Mouse (Mus musculus): ENCODE data around the gene Hoxa10. TPM values are rescaled to one million over a fixed set of nuclear protein-coding genes. Genes with fewer than 3 reads are reported as not detected.

Hoxa10 gene
- polyA plus RNA-seq, 1 experiment from 2014 or later = not detected

GRCm38 (mm10) chr6:52207684-52207976, 33.0 kb downstream of the Hoxa10 start:
- Histone ChIP-seq H3K27me3 (peaks cover 97% of the 10 kb centered on the region), H3K9ac (replicated peaks) (no peak overlapping the region), H3K4me3 (no peak overlapping the region), H3K36me3 (no peaks in the 10 kb centered on the region), H3K4me2 (replicated peaks) (no peak overlapping the region), H3K27ac (replicated peaks) (no peak overlapping the region), H3K9me3 (no peaks in the 10 kb centered on the region), H3K4me1 (peaks cover 11% of the 10 kb centered on the region)
- no peak for ATAC-seq (replicated peaks)

- no peak overlapping the region for H3K27ac ChIP-seq (replicated peaks)
- H3K9me3 ChIP-seq = no peaks in the 10 kb centered on the region
- H3K36me3 ChIP-seq = no peaks in the 10 kb centered on the region
- H3K4me1 ChIP-seq = peaks cover 11% of the 10 kb centered on the region
- H3K4me3 ChIP-seq = no peak overlapping the region
- peaks cover 97% of the 10 kb centered on the region for H3K27me3 ChIP-seq
- under 1% methylated on average over 4 of the region's 4 CpGs for WGBS
- H3K9ac ChIP-seq (replicated peaks) = no peak overlapping the region
- H3K4me2 ChIP-seq (replicated peaks) = no peak overlapping the region
- no peak for ATAC-seq (replicated peaks)
Observed at GRCm38 (mm10) chr6:52206882-52207683, 33.6 kb downstream of the Hoxa10 start.

- Histone ChIP-seq H3K4me2 (replicated peaks) (no peak overlapping the region), H3K27me3 (peaks cover 97% of the 10 kb centered on the region), H3K4me3 (no peak overlapping the region), H3K4me1 (peaks cover 11% of the 10 kb centered on the region), H3K27ac (replicated peaks) (no peak overlapping the region), H3K36me3 (no peaks in the 10 kb centered on the region), H3K9me3 (no peaks in the 10 kb centered on the region), H3K9ac (replicated peaks) (no peak overlapping the region)
- WGBS = under 1% methylated on average over 55 of the region's 55 CpGs
- ATAC-seq (replicated peaks) = no peak
Observed at GRCm38 (mm10) chr6:52205638-52206621, 34.7 kb downstream of the Hoxa10 start.

- Histone ChIP-seq H3K36me3 (no peaks in the 10 kb centered on the region), H3K4me1 (peaks cover 11% of the 10 kb centered on the region), H3K9me3 (no peaks in the 10 kb centered on the region), H3K4me3 (no peak overlapping the region), H3K27ac (replicated peaks) (no peak overlapping the region), H3K9ac (replicated peaks) (no peak overlapping the region), H3K4me2 (replicated peaks) (no peak overlapping the region), H3K27me3 (peaks cover 98% of the 10 kb centered on the region)
- 3% methylated on average over 14 of the region's 14 CpGs for WGBS
- no peak for ATAC-seq (replicated peaks)
Observed at GRCm38 (mm10) chr6:52205221-52205620, 35.4 kb downstream of the Hoxa10 start.

GRCm38 (mm10) chr6:52204050-52204752, 36.5 kb downstream of the Hoxa10 start, which contains the start of gene Hoxa5:
Gene Hoxa5 (minus strand): TSS chr6:52204587.
- Histone ChIP-seq H3K27me3 (peaks cover 98% of the 10 kb centered on the region), H3K4me1 (peaks cover 11% of the 10 kb centered on the region), H3K9ac (replicated peaks) (no peak within 1 kb of the TSS), H3K27ac (replicated peaks) (no peak within 1 kb of the TSS), H3K4me3 (peak within 1 kb of the TSS; percentile 12), H3K9me3 (no peaks in the 10 kb centered on the region), H3K4me2 (replicated peaks) (peak within 1 kb of the TSS; percentile 31), H3K36me3 (no peaks in the 10 kb centered on the region)
- under 1% methylated on average over 65 of the region's 65 CpGs for WGBS
- ATAC-seq (replicated peaks) = no peak

- WGBS = 0% methylated on average over 46 of the region's 46 CpGs
- Histone ChIP-seq H3K4me2 (replicated peaks) (peak overlapping the region; percentile 31), H3K27me3 (peaks cover 98% of the 10 kb centered on the region), H3K36me3 (no peaks in the 10 kb centered on the region), H3K4me3 (peak overlapping the region; percentile 12), H3K27ac (replicated peaks) (no peak overlapping the region), H3K4me1 (peaks cover 11% of the 10 kb centered on the region), H3K9ac (replicated peaks) (no peak overlapping the region), H3K9me3 (no peaks in the 10 kb centered on the region)
- ATAC-seq (replicated peaks) = no peak
Observed at GRCm38 (mm10) chr6:52203371-52204049, 37.1 kb downstream of the Hoxa10 start.

- Histone ChIP-seq H3K4me2 (replicated peaks) (no peak overlapping the region), H3K4me3 (no peak overlapping the region), H3K4me1 (peaks cover 11% of the 10 kb centered on the region), H3K27ac (replicated peaks) (no peak overlapping the region), H3K9me3 (no peaks in the 10 kb centered on the region), H3K27me3 (peaks cover 98% of the 10 kb centered on the region), H3K9ac (replicated peaks) (no peak overlapping the region), H3K36me3 (no peaks in the 10 kb centered on the region)
- ATAC-seq (replicated peaks) = no peak
- under 1% methylated on average over 10 of the region's 10 CpGs for WGBS
Observed at GRCm38 (mm10) chr6:52203121-52203370, 37.6 kb downstream of the Hoxa10 start.

GRCm38 (mm10) chr6:52202362-52203120, 38.1 kb downstream of the Hoxa10 start:
- Histone ChIP-seq H3K27ac (replicated peaks) (no peak overlapping the region), H3K4me1 (peaks cover 11% of the 10 kb centered on the region), H3K9ac (replicated peaks) (no peak overlapping the region), H3K36me3 (no peaks in the 10 kb centered on the region), H3K27me3 (peaks cover 99% of the 10 kb centered on the region), H3K4me2 (replicated peaks) (no peak overlapping the region), H3K4me3 (no peak overlapping the region), H3K9me3 (no peaks in the 10 kb centered on the region)
- ATAC-seq (replicated peaks) = no peak
- WGBS = 3% methylated on average over 22 of the region's 22 CpGs

GRCm38 (mm10) chr6:52201269-52201668, 39.4 kb downstream of the Hoxa10 start:
- peaks cover 11% of the 10 kb centered on the region for H3K4me1 ChIP-seq
- no peak overlapping the region for H3K4me3 ChIP-seq
- peaks cover 99% of the 10 kb centered on the region for H3K27me3 ChIP-seq
- 21% methylated on average over 1 of the region's 1 CpGs for WGBS
- no peaks in the 10 kb centered on the region for H3K9me3 ChIP-seq
- H3K27ac ChIP-seq (replicated peaks) = no peak overlapping the region
- no peak overlapping the region for H3K4me2 ChIP-seq (replicated peaks)
- ATAC-seq (replicated peaks) = no peak
- H3K36me3 ChIP-seq = no peaks in the 10 kb centered on the region
- no peak overlapping the region for H3K9ac ChIP-seq (replicated peaks)

GRCm38 (mm10) chr6:52200751-52201250, 39.9 kb downstream of the Hoxa10 start:
- Histone ChIP-seq H3K27ac (replicated peaks) (no peak overlapping the region), H3K4me2 (replicated peaks) (no peak overlapping the region), H3K4me1 (peaks cover 11% of the 10 kb centered on the region), H3K36me3 (no peaks in the 10 kb centered on the region), H3K9ac (replicated peaks) (no peak overlapping the region), H3K9me3 (no peaks in the 10 kb centered on the region), H3K4me3 (no peak overlapping the region), H3K27me3 (peaks cover 99% of the 10 kb centered on the region)
- 5% methylated on average over 10 of the region's 10 CpGs for WGBS
- no peak for ATAC-seq (replicated peaks)

All from forebrain, embryonic 15.5 days (tissue).